Mouse (Mus musculus) left cerebral cortex, postnatal 25 days (tissue): Measurements from ENCODE around the gene Arl6ip4. TPM values are rescaled to one million over a fixed set of nuclear protein-coding genes. Genes with fewer than 3 reads are reported as not detected.

Source experiments
- DNase-seq, 2 experiments: peaks; one replicate each; pipeline ENCODE4 v3.0.0; 2022; ENCODE audit warnings: low spot score in 2 of 2, mixed read lengths in 1 of 2
- intact Hi-C: fragments of 180-260 bp; cut with DNase I; formaldehyde crosslinking; loops from one replicate; pipeline ENCODE4 v1.15.1; 2025
- total RNA-seq, 2 experiments: library from RNA; stranded (reverse); gene quantifications; 2 replicates each; pipeline ENCODE4 v1.2.3; 2021

Arl6ip4 gene
- total RNA-seq, 2 experiments from 2014 or later, result 45.9 to 57.4 TPM

GRCm38 (mm10) chr5:124093120-124093794 is 22.6 kb upstream of the Arl6ip4 start:
- peak; percentile 78 to 94 for DNase-seq
- intact Hi-C loops, result no loop called here

- intact Hi-C loops, result no loop called here
- DNase-seq, result no peak
Measured at GRCm38 (mm10) chr5:124093852-124094604, 21.9 kb upstream of the Arl6ip4 start.

GRCm38 (mm10) chr5:124095077-124095581 is 20.8 kb upstream of the Arl6ip4 start:
- DNase-seq, result peak in 1 of 2 experiments; percentile 31
- intact Hi-C loops, result no loop called here

GRCm38 (mm10) chr5:124095596-124096232 is 20.2 kb upstream of the Arl6ip4 start, which contains the start of gene Abcb9:
Gene Abcb9, minus strand, starts transcription at chr5:124095798.
- peak; percentile 92 to 99 for DNase-seq
- intact Hi-C loops, result no loop called here

- intact Hi-C loops, result no loop called here
- DNase-seq, result no peak
Measured at GRCm38 (mm10) chr5:124098923-124099322, 17.0 kb upstream of the Arl6ip4 start.

- intact Hi-C loops, result no loop called here
- DNase-seq, result no peak
Measured at GRCm38 (mm10) chr5:124100128-124101044, 15.5 kb upstream of the Arl6ip4 start.

- no peak for DNase-seq
- intact Hi-C loops, result no loop called here
Measured at GRCm38 (mm10) chr5:124102326-124102725, 13.6 kb upstream of the Arl6ip4 start.

GRCm38 (mm10) chr5:124103020-124103419 is 12.9 kb upstream of the Arl6ip4 start:
- intact Hi-C loops, result no loop called here
- DNase-seq, result no peak

GRCm38 (mm10) chr5:124103552-124103951 is 12.3 kb upstream of the Arl6ip4 start:
- intact Hi-C loops, result no loop called here
- no peak for DNase-seq

- peak in 1 of 2 experiments; percentile 22 for DNase-seq
- intact Hi-C loops, result no loop called here
Measured at GRCm38 (mm10) chr5:124111077-124111741, 4.7 kb upstream of the Arl6ip4 start.

GRCm38 (mm10) chr5:124111742-124112497 is 4.0 kb upstream of the Arl6ip4 start, which contains the start of gene Ogfod2:
Gene Ogfod2, plus strand, starts transcription at chr5:124112297.
- intact Hi-C loops, result no loop called here

GRCm38 (mm10) chr5:124112531-124112930 is 3.4 kb upstream of the Arl6ip4 start:
- DNase-seq, result no peak
- intact Hi-C loops, result no loop called here

More at GRCm38 (mm10) chr5:124111742-124112497, 4.0 kb upstream of the Arl6ip4 start, which contains the start of gene Ogfod2:
- peak; percentile 93 to 96 for DNase-seq

- intact Hi-C loops, result no loop called here
- peak; percentile 62 to 75 for DNase-seq
Measured at GRCm38 (mm10) chr5:124113030-124113429, 2.9 kb upstream of the Arl6ip4 start.

GRCm38 (mm10) chr5:124114276-124115025 is 1.4 kb upstream of the Arl6ip4 start:
- no peak for DNase-seq

GRCm38 (mm10) chr5:124115531-124115930 is 358 bp upstream of the Arl6ip4 start:
- intact Hi-C loops, result no loop called here

More at GRCm38 (mm10) chr5:124114276-124115025, 1.4 kb upstream of the Arl6ip4 start:
- intact Hi-C loops, result no loop called here

GRCm38 (mm10) chr5:124119204-124119603 is 3.3 kb downstream of the Arl6ip4 start:
- intact Hi-C loops, result no loop called here
- DNase-seq, result no peak

More at GRCm38 (mm10) chr5:124115531-124115930, 358 bp upstream of the Arl6ip4 start:
- DNase-seq, result no peak

GRCm38 (mm10) chr5:124122357-124122756 is 6.5 kb downstream of the Arl6ip4 start:
- no peak for DNase-seq
- intact Hi-C loops, result no loop called here
